Mouse (Mus musculus): ENCODE results near the gene Tmem88. TPM values are rescaled to one million over a fixed set of nuclear protein-coding genes. Genes with fewer than 3 reads are reported as not detected.

Tmem88 gene
- polyA plus RNA-seq, 1 experiment from 2014 or later: 61.3 TPM

DNA sequence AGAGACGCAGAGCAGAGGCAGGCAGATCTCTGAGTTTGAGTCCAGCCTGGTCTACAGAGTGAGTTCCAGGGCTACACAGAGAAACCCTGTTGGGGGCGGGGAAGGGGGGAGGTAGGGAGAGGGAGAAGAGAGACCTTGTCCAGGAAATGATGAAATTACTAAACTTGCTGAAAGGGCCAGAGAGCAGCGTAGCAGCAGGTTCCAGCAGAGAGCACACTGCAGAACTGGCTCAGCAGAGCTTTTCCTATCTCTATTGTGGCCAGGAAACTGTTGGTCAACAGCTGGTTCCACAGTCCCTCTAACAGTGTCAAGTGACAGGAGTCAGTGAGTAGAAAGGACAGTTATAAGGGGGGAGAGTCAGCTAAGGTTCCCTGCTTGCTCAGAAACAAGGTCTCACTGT is 18.4 kb downstream of the Tmem88 start:
- ATAC-seq (replicated peaks; ENCODE audit: low FRiP score, low read depth) (no peak), DNase-seq (ENCODE audit: low spot score) (no peak)
- Histone ChIP-seq H3K4me2 (ENCODE audit: low read length) (no peak overlapping the region), H3K27me3 (ENCODE audit: insufficient read depth, low read length) (no peaks in the 10 kb centered on the region), H3K4me1 (replicated peaks; ENCODE audit: insufficient read depth, low read length) (no peaks in the 10 kb centered on the region), H3K9ac (ENCODE audit: low read depth, low read length) (no peak overlapping the region), H3K27ac (no peak overlapping the region), H3K4me3 (replicated peaks; ENCODE audit: low read depth, low read length) (no peak overlapping the region), H3K36me3 (ENCODE audit: insufficient read depth, low read length) (0 out of 2 replicates have a peak, but pooled peaks cover 4% of the 10 kb centered on the region), H3K9me3 (replicated peaks; ENCODE audit: low read length) (no peaks in the 10 kb centered on the region)
- TF ChIP-seq CTCF (IDR thresholded peaks at IDR 0.05; ENCODE audit: low read depth): no peak
- 84% methylated on average over 3 of the region's 3 CpGs for WGBS

DNA sequence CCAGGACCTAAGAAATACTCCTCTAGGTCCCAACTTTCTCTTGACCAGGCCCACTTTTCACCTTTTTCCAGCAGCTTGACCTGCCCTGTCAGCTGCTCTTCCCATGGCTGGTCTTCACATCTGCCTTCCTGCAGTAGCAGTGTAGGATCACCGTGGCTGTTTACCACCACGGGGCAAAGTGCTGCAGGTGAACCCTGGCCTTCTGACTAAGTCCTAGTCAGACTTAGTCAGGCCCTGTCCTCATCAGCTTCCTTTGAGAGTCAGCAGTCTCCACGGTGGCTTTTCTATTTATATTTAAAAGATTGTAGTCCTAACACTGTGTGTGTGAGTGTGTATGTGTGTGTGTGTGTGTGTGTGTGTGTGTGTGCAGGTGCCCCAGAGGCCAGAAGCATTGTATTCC is 20.3 kb downstream of the Tmem88 start:
- Histone ChIP-seq H3K4me3 (replicated peaks; ENCODE audit: low read depth, low read length) (no peak overlapping the region), H3K27ac (0 out of 2 replicates have a peak overlapping the region, but pooled peaks have one; percentile 32), H3K36me3 (ENCODE audit: insufficient read depth, low read length) (peaks cover 15% of the 10 kb centered on the region; the same call in 1 of the 2 replicates), H3K9ac (ENCODE audit: low read depth, low read length) (no peak overlapping the region), H3K4me2 (ENCODE audit: low read length) (no peak overlapping the region), H3K4me1 (replicated peaks; ENCODE audit: insufficient read depth, low read length) (no peaks in the 10 kb centered on the region), H3K27me3 (ENCODE audit: insufficient read depth, low read length) (no peaks in the 10 kb centered on the region), H3K9me3 (replicated peaks; ENCODE audit: low read length) (no peaks in the 10 kb centered on the region)
- DNase-seq (ENCODE audit: low spot score) (no peak), ATAC-seq (replicated peaks; ENCODE audit: low FRiP score, low read depth) (peak; percentile 89)
- WGBS: 76% methylated on average over 3 of the region's 3 CpGs
- no peak for TF ChIP-seq CTCF (IDR thresholded peaks at IDR 0.05; ENCODE audit: low read depth)

DNA sequence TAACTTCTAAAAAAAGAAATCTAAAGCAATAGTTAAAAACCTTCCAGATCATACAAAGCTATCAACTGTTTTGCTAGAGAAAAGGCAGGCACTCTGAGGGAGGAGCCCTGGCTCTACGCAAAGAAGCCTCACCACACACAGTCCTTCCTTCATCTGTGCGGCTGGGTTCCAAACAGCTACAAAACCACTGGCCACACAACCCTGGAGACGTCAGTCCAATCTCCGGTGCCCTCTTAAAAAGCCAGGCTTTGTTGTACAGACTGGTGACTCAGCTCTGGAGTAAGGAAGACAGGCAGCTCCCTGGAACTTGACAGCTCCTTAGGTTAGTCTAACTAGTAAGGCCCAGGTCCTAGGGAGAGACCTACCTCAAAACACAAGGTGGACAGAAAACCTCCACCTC is 22.4 kb downstream of the Tmem88 start:
- no peak for ATAC-seq (replicated peaks; ENCODE audit: low FRiP score, low read depth)
- no peak for TF ChIP-seq CTCF (IDR thresholded peaks at IDR 0.05; ENCODE audit: low read depth)

DNA sequence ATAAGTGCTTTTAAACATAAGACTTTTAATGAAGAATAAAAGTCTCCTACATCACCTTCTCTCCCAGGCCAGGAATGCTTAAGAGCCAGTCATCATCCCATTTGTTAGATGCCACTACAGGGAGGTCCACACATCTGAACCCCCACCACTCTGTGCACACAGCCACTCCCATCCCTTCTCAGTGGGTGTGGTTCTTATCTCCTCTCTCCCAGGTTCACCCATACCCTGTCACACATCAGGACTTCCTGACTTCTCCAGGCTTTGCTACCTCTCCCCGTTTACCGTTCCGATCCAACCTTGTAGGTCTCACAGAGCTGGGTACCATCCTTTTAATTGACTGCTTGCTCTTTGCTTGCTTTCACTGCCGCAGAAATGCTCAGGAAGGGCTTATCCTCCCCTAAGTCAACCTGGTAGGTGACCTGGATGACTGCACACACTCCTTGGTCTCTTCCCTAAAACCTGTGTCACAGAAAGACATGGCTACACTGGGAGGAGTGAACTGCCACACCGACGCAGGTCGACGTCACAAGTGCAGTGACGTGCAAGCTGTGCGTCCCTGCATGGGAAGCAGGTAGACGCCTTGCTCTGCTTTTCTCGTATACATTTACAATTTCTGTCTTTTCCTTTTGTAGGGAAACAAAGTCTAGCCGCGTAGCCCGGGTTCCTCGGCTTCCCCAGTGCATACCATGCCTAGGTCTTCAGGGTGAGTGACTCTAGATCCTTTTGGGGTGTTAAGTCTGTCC is 24.6 kb downstream of the Tmem88 start:
- H3K9me3 ChIP-seq (replicated peaks; ENCODE audit: low read length): no peaks in the 10 kb centered on the region
- peaks cover 15% of the 10 kb centered on the region for H3K4me1 ChIP-seq (replicated peaks; ENCODE audit: insufficient read depth, low read length)
- no peak overlapping the region for H3K4me3 ChIP-seq (replicated peaks; ENCODE audit: low read depth, low read length)
- no peak overlapping the region for H3K9ac ChIP-seq (ENCODE audit: low read depth, low read length)
- ATAC-seq (replicated peaks; ENCODE audit: low FRiP score, low read depth) (no peak), DNase-seq (ENCODE audit: low spot score) (no peak)
- TF ChIP-seq CTCF (IDR thresholded peaks at IDR 0.05; ENCODE audit: low read depth): no peak
- H3K27ac ChIP-seq: no peak overlapping the region
- H3K4me2 ChIP-seq (ENCODE audit: low read length): no peak overlapping the region
- 87% methylated on average over 16 of the region's 16 CpGs for WGBS
- no peaks in the 10 kb centered on the region for H3K27me3 ChIP-seq (ENCODE audit: insufficient read depth, low read length)
- H3K36me3 ChIP-seq (ENCODE audit: insufficient read depth, low read length): peaks cover 15% of the 10 kb centered on the region; the same call in 1 of the 2 replicates

More for the DNA sequence above, 22.4 kb downstream of the Tmem88 start:
- Histone ChIP-seq H3K36me3 (ENCODE audit: insufficient read depth, low read length) (peaks cover 15% of the 10 kb centered on the region; the same call in 1 of the 2 replicates), H3K4me3 (replicated peaks; ENCODE audit: low read depth, low read length) (no peak overlapping the region), H3K9me3 (replicated peaks; ENCODE audit: low read length) (no peaks in the 10 kb centered on the region), H3K9ac (ENCODE audit: low read depth, low read length) (no peak overlapping the region), H3K27me3 (ENCODE audit: insufficient read depth, low read length) (no peaks in the 10 kb centered on the region), H3K4me1 (replicated peaks; ENCODE audit: insufficient read depth, low read length) (peaks cover 15% of the 10 kb centered on the region), H3K4me2 (ENCODE audit: low read length) (no peak overlapping the region), H3K27ac (no peak overlapping the region)
- DNase-seq (ENCODE audit: low spot score): no peak
- 89% methylated on average over 4 of the region's 4 CpGs for WGBS

DNA sequence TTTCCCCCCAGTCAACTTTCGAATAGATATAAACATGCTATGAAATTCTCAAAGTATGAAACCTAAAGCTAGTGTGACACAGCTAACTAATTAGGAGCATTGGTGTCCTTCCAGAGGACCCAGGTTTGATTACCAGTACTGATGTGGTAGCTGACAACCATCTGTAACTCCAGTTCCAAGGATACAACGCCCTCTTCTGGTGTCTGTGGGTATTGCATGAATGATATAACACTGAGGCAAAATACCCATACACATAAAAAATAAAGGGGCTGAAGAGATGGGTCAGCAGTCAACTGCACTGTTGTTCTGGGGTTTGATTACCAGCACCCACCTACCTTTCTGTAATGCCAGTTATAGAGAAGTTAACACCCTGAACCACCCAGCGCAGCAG is 25.3 kb downstream of the Tmem88 start:
- WGBS: 60% methylated on average over 3 of the region's 3 CpGs
- H3K4me3 ChIP-seq (replicated peaks; ENCODE audit: low read depth, low read length): no peak overlapping the region
- no peaks in the 10 kb centered on the region for H3K27me3 ChIP-seq (ENCODE audit: insufficient read depth, low read length)
- peak overlapping the region; percentile 60; the same call in 1 of the 2 replicates for H3K27ac ChIP-seq
- H3K4me2 ChIP-seq (ENCODE audit: low read length): no peak overlapping the region; the same call in 1 of the 2 replicates
- peak; percentile 67 for TF ChIP-seq CTCF (IDR thresholded peaks at IDR 0.05; ENCODE audit: low read depth)
- peaks cover 15% of the 10 kb centered on the region for H3K4me1 ChIP-seq (replicated peaks; ENCODE audit: insufficient read depth, low read length)
- no peak for ATAC-seq (replicated peaks; ENCODE audit: low FRiP score, low read depth)
- no peak for DNase-seq (ENCODE audit: low spot score)
- H3K9me3 ChIP-seq (replicated peaks; ENCODE audit: low read length): no peaks in the 10 kb centered on the region
- H3K9ac ChIP-seq (ENCODE audit: low read depth, low read length): no peak overlapping the region
- peaks cover 15% of the 10 kb centered on the region; the same call in 1 of the 2 replicates for H3K36me3 ChIP-seq (ENCODE audit: insufficient read depth, low read length)

DNA sequence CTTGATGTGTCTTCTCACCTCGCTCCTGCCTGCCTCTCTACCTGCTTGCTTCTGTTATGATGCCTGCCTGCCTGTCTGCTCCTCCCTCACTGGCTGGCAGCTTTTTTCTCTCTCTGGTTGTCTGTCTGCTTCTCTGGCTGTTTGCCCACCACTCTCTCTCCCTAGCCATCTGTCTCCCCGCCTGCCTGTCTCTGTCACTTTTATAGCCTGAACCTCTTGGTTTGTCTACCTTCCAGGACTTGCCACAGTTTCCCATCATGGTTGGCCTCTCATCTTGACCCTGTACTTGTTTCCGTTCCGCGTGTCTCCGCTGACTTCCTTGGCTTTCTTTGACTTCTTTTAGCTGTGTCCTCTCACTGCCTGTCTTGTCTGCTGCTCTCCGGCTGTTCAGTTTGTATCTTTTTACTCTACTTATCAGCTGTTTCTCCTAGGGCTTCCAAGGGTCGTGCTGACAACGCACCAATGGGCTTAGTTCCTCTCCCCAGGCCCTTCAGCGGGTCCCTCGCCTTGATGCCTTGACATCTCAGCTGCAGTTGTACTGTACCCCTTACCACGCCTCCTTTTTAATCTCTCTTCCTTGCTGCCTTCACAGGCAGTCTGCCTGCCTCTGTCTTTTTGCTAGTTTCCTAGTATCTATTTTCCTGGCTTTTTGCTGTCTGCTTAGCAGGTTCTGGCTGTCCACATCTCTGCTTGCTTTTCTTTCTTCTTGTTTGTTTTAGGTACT is 25.8 kb downstream of the Tmem88 start:
- Histone ChIP-seq H3K27ac (peak overlapping the region; percentile 60), H3K36me3 (ENCODE audit: insufficient read depth, low read length) (peaks cover 15% of the 10 kb centered on the region; the same call in 1 of the 2 replicates), H3K4me2 (ENCODE audit: low read length) (peak overlapping the region; percentile 40), H3K9ac (ENCODE audit: low read depth, low read length) (0 out of 2 replicates have a peak overlapping the region, but pooled peaks have one; percentile 27), H3K9me3 (replicated peaks; ENCODE audit: low read length) (no peaks in the 10 kb centered on the region), H3K27me3 (ENCODE audit: insufficient read depth, low read length) (no peaks in the 10 kb centered on the region), H3K4me3 (replicated peaks; ENCODE audit: low read depth, low read length) (no peak overlapping the region), H3K4me1 (replicated peaks; ENCODE audit: insufficient read depth, low read length) (peaks cover 15% of the 10 kb centered on the region)
- no peak for TF ChIP-seq CTCF (IDR thresholded peaks at IDR 0.05; ENCODE audit: low read depth)
- ATAC-seq (replicated peaks; ENCODE audit: low FRiP score, low read depth) (no peak), DNase-seq (ENCODE audit: low spot score) (peak; percentile 50)
- WGBS: 25% methylated on average over 12 of the region's 12 CpGs

Data from kidney, postnatal 0 days (tissue).